Mouse (Mus musculus) kidney, postnatal 4 days (tissue): ENCODE results near the gene Cic.

ENCODE experiments used
- DNase-seq, 2 experiments: peaks; one replicate each; pipeline ENCODE4 v3.0.0; 2021; ENCODE audit warnings: mixed read lengths in 2 of 2

Cic gene

DNA sequence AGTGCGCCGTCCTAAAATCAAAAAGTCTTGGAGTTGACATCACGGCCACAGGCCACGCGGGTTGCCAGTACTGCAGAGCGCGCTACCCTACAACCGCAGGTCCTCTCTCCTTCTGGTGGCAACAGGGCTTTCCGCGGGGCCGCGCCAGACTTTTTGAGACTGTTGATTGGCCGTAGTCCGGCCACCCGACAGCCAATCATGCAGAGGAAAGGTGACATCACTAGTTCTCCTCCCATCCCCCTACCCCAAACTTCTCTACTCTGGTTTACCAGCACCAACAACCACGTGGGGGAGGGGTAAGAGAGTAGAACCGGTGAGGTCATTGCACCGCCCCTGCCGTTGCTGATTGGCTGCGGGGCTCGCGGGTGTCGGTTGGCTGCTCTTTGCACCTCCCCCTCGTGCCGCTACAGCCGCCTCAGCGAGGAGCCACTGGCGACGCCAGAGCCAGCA lies at the start of gene Cic:
TSS of gene Cic (plus strand) at position 404 of the 450 bp plus-strand sequence.
- DNase-seq = peak; percentile 97 to 99

DNA sequence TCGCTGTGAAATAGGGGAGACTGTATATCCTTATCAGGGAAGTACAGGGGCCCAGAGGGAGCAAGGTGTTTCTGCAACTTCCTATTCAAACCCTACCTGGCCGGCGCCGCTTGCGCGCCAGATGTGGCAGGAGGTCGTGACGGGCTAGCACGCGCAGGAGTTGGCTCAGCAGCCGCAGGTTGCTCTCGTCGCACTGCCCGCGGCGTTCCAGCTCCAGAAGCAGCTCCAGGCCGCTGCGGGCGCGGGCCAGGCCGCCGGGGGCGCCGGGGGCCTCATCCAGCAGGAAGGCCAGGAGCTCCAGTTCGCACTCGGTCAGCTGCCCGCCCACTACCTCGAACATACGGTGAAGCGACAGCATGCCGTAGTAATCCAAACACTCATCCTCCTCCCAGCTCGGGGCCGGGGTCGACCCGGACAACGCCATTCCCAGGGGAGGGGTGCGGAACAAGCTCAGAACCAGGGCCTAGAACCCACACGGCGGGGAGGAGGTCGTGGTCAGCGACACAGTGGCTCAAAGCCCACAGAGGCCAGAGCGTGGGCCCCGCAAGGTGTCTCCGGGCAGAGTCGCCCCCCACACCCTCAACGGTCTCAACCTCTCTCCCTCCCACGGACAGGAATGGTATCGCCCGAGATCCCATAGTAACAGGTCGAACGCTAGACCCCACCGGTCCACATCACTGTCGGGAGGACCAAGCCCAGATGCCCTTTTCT lies 48.6 kb upstream of the Cic start:
- peak; percentile 68 to 78 for DNase-seq

DNA sequence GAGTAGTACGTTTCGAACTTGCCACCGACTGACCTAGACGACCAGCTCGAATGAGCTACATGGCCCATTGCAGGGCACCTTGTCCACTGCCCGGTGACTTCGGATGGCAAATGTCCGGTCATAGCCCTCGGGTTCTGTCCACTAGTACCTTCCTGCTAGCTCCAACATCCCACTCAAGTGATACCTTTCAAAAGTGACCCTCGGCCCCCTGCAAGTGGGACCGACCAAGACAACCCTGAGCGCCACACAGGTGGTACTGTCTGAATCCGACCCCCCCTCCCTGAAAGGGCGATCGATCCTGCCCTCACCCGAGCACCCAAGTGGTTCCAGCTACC lies 48.1 kb upstream of the Cic start:
- no peak for DNase-seq

DNA sequence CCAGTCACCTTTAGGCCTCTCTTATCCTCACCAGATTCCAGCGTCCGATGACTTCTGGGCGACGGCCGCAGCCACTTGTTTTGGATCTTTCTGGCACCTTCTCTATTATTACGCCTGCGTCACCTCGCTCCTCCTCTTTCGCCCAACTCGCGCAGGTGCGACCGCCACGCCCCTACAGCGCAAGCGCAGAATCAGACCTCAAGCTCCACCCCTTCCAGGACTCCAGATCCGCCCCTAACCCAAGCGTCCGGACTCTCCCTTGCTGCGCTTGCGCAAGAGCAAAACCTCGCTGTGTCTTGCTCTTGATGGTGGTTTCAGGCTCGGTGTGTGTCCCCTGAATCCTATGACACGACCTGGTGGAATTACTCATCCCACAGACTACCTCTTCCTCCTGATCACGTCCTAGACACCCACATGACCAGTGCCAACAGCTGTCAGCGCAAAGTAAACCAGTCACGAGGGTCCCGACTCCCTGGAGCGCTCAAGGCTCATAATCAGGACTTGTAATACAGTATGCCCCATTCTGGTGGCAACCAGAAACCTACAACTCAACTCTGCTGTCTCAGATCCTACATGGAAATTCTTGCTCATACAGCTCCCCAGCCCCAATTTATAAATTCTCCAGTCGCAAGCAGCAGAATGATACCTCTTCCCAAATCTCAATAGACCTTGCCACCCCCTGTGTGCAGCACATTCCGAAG lies 47.6 kb upstream of the Cic start:
- peak; percentile 93 to 96 for DNase-seq

DNA sequence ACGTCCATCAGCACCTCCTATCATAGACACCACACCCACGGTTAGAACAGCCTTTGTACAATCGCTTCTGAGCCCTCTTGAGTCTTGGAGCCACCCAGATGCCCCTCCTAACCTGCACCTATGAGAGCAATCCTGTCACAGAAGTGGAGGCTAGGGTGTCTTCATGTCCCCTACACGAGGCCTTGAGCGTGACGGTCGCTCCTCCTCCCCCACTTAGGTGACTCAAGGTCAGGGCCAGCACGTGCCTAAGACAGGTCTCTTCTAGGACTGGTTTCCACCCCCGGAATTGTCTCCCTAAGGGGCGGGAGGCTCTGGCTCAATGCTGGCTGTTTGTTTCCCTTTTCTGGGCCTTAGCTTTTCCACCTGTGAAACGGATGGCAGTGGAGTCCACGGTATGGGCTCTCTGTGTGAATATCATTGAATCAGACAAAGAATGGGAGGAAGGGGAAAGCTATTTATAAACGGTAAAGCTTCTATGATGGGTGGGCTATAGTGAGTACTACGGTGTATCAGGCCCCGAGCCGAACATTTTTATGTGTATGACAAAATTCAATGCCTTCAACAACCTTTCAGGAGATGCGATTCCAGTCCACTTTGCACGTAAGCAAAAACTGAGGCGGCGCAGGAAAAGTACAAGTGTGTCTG lies 46.9 kb upstream of the Cic start, which contains the start of gene Dedd2:
TSS of gene Dedd2 (minus strand) at position 159 of the 645 bp plus-strand sequence.
- DNase-seq = peak in 1 of 2 experiments; percentile 50

DNA sequence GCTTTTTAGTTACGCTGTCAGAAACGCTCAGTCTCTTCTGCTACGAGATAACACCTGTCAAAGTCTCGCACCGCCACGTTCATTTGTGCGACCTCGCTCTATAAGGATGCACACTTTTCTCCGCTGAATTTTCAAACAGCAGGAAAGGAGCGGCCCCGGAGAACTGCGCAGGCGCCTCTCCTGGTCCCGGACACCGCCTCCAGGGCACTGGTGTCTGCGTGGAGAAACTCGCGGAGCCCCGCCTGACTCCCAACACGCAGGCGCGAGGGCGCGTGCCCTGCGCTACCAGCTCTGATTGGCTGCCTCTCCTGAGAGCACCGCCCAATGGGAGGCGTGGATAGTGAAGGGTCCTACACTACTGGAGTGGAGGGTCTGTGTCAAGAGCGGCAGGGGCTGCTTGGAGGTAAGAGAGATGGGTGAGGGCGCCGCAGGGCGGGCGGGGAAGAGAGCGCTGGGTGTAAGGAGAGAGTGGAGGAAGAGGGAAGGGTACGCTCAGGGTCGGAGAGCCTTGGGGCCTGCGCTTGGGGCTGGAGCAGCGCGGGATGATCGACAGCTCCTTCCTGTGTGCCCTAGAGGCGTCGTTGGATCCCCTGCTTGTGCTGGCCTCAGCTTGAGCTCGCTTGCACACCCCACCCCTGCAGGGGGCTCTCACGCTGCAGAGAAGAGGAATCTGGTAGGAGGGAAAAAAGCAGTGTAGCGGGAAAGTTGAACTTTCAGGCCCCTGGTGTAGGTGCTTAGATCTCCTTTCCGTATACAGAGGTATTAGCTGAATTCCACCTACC lies 46.2 kb upstream of the Cic start, which contains the start of gene Zfp526:
TSS of gene Zfp526 (plus strand) at position 324 of the 782 bp plus-strand sequence.
- DNase-seq = peak; percentile 97 to 99

DNA sequence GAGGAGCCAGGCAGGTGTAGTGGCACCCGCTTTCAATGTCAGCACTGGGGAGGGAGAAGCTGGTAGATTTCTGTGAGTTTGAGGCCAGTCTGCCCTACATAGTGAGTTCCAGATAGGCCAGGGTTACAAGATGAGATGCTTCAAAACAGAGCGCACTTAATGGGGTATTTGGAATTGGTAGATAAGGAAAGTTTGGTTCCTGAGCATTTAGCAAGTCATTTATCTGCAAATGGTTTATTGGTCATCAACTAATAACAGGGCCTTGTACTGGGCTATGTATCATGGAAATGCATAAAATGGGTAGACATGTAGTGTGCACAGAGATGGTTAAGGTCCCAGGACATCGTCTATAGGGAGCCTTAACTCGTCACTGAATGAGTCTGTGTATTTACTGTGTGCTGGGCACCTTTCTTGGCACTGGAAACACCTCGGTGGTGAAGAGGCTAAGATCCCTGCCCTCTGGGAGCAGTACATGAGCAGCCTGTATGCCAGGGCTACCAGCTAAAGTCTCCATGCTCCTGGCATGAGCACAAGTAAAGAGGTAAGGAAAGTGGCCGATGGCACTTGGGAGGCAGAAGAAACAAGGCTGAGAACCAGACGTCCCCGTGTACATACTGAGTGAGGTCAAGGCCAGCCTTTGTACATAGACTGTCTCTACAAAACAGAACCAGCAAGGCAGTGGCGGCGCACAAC lies 45.1 kb upstream of the Cic start:
- DNase-seq = no peak

DNA sequence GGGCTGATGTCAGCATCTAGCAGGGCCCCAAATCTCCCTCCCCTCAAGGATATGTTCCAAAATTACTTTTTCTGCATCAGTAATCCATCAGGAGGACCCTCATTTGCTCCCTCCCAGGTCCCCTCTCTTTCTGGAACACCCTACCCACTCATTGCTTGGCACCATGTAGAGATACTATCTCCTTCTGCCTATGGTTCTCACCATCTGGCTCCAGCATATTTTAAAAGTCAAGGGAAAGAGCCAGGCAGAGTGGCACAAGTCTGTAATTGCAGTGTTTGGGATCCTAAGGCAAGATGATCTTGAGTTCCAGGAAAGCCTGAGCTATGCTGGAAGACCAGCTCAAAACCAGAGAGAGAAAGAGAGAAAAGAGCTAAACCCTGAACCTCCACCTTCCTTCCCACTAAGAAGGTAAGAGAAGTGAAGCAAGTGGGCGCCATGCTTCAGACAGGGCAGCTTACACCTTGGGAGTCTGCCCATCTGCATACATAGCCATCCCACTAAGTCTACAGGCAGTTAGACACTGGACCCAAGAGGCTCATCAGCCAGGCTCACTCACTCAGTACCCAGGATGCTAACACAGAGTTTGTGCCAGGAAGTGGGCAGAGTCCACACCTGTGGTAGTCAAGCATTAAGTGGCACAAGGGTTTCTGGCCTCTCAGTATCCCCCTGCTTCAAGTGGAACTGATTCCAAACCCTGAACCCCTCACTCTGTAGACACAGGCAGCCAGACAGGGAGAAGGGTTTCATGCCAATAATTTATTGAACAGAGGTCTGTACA lies 39.8 kb upstream of the Cic start:
- no peak for DNase-seq

DNA sequence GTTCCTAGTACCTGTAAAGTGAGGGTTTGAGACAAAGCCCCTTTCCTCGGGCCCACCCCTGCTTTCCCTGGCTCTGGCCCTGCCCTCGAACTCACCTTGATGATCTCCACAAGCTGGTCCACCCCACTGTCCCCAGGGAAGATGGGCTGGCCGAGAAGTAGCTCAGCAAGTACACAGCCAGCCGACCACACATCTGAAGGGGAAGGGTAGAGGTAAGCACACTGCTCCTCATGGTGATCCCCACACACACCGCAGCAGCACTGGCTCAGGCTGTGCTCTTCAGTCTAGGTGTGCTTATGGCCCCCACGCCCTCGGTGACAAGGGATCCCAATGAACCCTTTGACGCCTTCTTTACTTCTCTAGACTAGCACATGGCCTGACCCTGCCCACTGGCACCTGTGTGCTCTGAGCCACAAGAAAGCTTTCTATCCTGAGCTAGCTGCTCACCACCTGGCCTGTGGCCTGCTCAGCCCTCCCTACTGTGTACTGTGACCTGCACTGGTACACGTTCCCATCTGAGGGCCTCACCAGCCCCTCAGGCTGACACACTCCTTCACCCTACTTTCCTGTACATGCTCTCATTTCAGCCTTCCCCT lies 36.7 kb upstream of the Cic start:
- no peak for DNase-seq

DNA sequence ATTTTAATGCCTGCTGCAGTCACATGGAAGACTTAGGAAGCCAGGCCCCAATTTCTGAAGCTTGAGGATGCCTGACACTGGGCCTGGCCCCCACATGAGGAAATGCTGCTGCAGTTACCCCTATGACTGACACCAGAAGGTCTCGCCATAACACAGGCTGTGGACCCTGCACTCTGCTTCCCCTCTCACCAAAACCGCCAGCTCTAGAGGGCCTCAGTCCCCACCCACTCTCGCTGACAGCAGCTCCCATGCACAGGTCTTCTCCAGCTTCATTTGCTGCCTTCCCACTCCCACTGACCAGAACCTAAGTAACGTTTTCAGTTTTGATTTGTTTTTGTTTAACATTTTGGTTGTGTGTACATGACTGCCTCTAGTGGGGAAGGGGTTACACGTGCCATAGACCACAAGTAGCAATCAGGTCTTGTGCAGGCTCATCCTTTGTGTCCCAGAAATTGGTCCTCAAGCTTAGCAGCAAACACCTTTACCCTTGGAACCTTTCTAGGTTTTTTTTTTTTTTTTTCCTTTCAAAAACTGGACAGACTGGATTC lies 35.3 kb upstream of the Cic start:
- DNase-seq = no peak

DNA sequence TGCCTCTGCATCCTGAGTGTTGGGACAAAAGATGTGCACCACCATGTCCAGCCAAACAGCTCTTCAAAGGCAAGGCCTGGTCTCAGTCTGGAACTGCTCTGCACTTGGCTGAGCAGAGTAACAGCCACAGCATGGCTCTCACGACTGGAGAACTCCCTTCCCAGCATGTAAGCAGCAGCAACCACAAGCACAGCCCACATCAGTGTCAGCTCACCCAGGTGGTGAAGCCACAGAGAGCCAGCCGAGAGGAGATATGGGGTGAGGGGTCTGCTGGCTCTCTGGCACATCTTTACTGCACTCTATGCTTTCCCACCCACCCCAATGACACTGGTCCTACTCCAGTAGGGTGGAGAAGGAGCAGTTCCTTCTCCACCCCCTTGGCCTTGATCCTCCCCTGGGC lies 34.4 kb upstream of the Cic start:
- DNase-seq = no peak

DNA sequence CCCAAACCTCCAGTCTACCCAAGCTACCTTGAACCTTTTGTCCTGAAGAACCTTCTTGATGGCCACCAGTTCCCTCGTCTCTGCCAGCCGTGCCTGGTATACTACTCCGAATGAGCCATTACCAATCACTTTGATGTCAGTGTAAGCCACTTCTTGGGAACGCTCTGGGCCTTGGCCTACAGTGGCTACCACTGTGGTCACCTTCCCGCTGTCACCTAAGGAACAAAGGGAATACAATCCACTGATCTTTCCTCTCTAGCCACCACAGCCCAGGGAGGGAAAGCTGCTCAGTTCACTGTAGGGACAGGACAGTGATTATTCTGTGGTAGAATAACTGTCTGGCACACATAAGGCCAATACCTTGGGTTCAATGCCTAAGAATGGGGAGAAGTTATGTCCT lies 32.0 kb upstream of the Cic start:
- no peak for DNase-seq

DNA sequence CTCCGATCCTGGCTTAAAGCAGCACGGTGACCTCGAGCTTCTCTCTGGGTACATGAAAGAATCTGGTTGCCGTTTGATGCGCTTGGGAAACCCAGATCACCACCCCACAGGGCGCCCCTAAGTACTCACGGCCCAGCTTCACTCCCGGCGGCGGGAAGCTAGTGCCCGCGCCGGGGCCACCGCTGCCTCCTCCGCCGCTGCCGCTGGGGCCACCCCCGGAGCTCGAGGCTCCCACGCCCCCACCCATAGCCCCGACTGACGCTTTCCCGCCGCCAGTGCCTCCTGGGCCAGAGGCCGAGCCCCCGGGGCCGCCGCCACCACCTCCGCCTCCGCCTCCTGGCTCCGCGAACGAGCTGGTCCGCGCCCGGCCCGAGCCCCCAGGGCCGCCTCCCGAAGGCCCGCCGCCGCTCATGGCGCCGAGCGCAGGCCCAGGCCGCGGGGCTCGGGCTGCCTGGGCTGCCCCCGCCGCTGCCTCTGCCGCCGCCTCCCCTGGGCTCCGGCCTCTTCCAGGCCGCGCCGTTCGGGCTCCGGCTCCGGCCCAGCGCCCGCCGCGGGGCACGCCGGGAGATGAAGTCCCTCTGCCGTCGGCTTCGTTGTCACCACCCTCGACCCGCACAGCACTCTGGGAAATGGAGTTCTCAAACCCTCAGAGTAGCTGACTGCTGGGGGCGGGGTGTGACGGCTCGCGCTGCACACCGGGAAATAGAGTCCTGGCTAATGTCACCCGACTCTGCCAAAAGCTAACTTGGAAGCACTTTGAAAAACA lies 30.1 kb upstream of the Cic start, which contains the start of gene Gsk3a:
TSS of gene Gsk3a (minus strand) at position 603 of the 766 bp plus-strand sequence.
- DNase-seq = peak; percentile 98 to 99

DNA sequence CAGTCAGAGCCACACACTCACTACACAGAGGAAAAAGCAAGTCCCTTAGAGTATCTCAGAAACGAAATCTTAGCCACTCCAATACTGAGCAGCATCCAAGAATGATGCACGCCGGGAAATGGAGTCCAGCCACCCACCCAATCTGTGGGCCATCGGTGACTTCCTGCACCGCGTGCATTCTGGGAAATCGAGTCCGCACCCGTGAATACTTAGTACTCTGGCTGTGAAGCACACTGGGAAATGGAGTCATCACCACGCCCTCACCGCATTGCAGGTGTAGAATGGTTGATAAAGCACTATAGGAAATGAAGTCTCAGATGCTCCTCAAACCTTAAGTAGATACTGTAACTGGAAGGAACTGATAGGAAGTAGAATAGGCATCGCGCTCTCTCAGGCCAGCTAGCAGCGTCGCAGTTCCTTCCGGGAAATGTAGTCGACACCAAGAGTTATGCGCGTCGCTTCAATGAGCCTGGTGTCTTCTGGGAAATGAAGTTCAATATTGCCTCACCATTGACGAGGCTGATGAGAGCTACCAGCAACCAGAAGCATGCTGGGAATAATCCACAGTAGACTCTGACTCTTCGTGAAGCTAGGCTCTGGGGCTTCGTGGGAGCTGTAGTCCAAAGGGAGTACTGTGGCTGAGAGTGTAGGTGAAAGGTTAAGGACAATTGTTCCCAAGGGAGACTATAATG lies 29.3 kb upstream of the Cic start:
- DNase-seq = peak; percentile 91 to 95

DNA sequence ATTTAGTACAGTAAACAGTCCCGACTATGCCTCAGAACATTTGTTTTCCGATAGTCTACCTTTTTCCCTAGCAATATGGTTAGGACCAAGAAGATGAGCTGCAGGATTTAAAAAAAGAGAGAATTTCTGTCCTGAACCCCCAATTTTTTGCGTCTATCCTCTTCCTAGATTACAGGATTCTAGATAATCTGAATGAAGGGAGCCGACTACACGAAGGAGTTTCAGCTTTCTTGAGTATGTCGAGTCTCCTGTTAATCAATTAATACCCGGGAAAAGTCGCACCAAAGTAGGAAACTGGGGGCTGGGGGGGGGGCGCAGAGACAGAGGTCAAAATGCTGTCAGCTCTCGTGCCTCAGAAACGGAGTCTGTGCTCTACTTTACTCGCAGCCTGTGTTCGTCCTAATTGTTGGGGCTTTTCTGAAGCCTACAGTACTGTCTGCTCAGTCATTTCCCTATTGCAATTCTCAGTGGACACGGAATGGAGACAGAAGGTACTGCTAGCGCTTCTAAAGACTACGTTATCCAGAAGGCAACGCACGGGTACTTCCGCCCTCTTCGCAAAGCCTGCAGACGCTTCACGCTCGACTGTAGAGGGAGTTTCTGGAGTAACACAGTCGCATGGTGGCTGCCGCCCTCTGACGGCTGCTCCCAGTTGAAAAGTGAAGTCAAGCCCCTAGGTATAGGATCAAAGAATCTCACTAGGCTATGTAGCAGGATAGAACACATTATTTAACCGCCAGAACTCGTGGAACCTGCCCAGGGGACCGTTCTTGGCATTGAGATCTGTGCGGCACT lies 28.5 kb upstream of the Cic start:
- peak; percentile 85 to 92 for DNase-seq

DNA sequence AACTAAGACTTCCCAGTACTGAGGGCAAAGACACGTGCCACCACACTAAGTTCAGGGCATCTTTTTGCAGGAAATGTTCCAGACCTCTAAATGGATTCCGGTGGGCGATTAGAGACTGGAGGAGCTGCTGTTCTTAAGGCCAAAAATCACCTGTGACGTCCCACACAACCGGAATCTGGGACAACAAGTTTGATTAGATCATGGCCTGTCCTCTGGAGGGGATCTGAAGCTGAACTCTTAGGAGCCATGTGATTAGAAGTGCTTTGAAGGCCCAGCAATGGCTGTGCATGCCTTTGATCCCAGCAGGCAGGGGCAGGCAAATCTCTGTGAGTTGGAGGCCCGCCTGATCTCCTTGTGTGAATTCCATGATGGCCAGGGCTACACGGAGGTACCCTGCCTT lies 26.9 kb upstream of the Cic start:
- DNase-seq = no peak

DNA sequence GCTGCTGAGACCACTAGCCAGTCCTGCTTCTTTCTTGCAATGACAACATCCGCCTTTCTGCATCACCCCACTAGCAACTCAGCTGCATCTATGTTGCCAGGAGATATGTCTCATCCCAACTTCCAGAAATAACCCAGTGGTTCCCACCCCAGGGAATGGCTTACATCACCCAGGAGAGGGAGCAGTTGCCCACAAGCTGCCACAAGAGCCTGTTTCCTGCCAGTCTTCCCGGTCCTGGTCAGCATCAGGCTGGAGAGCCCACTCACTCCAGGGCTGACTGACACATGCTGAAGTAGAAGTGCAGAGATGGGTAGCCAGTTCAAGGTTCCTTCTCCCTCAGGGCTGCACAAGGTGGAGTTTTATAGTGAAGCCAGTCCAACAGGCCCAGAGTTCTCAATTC lies 26.4 kb upstream of the Cic start:
- DNase-seq = peak; percentile 67 to 79

DNA sequence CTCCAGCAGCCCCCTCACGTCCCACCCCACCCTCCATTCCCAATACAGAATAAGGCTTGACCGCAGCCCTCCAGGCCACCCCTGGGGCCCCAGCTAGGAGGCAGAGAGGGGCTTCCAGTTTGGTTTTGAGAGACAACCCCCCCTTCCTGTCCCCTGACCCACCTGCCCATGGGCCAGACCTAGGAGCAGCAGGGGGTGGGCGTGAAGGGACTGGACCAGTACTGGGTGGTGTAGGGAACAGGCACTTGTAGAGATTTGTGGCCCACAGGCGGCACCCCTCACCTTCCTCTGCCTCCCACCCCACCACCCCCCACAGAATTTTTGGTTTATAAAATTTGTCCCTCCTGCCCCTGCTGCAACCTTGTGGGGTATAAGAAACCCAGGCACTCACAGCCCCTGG lies 24.1 kb upstream of the Cic start:
- no peak for DNase-seq
